In the genomic region with DNA sequence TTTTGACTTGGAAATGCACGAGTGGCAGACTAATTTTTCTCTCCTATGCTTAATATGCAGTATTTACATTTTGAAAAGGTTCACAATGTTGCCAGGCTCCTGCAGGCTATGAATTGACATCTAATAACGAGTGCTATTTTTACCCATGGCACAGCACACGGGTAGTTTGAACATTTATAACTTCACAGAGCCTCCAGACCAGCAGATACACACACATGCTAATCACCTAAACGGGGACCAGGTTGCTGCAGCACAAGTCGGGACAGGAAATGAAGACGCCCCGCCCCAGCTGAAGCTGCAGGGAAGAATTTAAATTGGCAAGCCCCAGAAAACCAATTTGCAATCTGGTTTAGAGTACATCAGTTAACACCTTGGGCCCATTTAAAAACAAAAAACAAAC, we compare ENCODE assay signal across 9 mouse cellular contexts.
DNase-seq lines count a peak whose midpoint lies in the region; ATAC-seq lines count a peak whose summit lies in the region.
"Had no signal": no experiment of that assay in that cellular context is flagged by ENCODE, and none has a peak within 500 bp of the region (broad histone marks: within the 10 kb centered on the region; RNA-seq: fewer than 3 reads in every experiment).

No protein-coding gene starts in this region.

- H3K9ac ChIP-seq in kidney, embryonic 15.5 days = no peak overlapping the region

- no peaks in the 10 kb centered on the region for H3K27me3 ChIP-seq in kidney, embryonic 15.5 days
- no peaks in the 10 kb centered on the region for H3K27me3 ChIP-seq in embryonic facial prominence, embryonic 10.5 days (replicated peaks; ENCODE audit: low read depth, poor library complexity, severe bottlenecking)

- H3K4me1 ChIP-seq in kidney, embryonic 15.5 days = peaks cover 30% of the 10 kb centered on the region
- H3K4me1 ChIP-seq in embryonic facial prominence, embryonic 10.5 days = peaks cover 39% of the 10 kb centered on the region

- H3K4me2 ChIP-seq in kidney, embryonic 15.5 days = no peak overlapping the region

- DNase-seq in kidney, adult 9 months = no peak
- DNase-seq in embryonic facial prominence, embryonic 10.5 days (ENCODE audit: low spot score) = peak; percentile 31
- peak; percentile 59 for DNase-seq in naive thymus-derived CD4-positive, alpha-beta T cell, adult 2 months (ENCODE audit: low read depth)
- no peak for DNase-seq in adrenal gland, postnatal 25 days
- DNase-seq in adrenal gland, adult 2 months = no peak
- DNase-seq: right cerebral cortex, postnatal 4 days had no signal

- H3K27ac ChIP-seq in kidney, embryonic 15.5 days = peak overlapping the region; percentile 33; the same call in 1 of the 2 replicates
- H3K27ac ChIP-seq in embryonic facial prominence, embryonic 10.5 days (replicated peaks) = peak overlapping the region; percentile 19; the same call in 1 of the 2 replicates

- H3K4me3 ChIP-seq in kidney, embryonic 15.5 days (replicated peaks) = no peak overlapping the region
- peak overlapping the region; percentile 23; the same call in 1 of the 2 replicates for H3K4me3 ChIP-seq in embryonic facial prominence, embryonic 10.5 days

- H3K36me3 ChIP-seq in kidney, embryonic 15.5 days = no peaks in the 10 kb centered on the region
- H3K36me3 ChIP-seq in embryonic facial prominence, embryonic 10.5 days (replicated peaks) = no peaks in the 10 kb centered on the region

- ATAC-seq in kidney, embryonic 15.5 days (replicated peaks; ENCODE audit: low FRiP score) = no peak
- ATAC-seq in CD4-positive, CD25-positive, alpha-beta regulatory T cell, adult 4 months = peak; percentile 62
- ATAC-seq in erythroblast, adult 5-6 weeks (replicated peaks; ENCODE audit: low FRiP score, poor library complexity, severe bottlenecking) = no peak

- 18% methylated on average over 7 of the region's 7 CpGs for WGBS in kidney, embryonic 15.5 days
- WGBS in embryonic facial prominence, embryonic 10.5 days = 15% methylated on average over 7 of the region's 7 CpGs

- no peaks in the 10 kb centered on the region for H3K9me3 ChIP-seq in kidney, embryonic 15.5 days (replicated peaks)
- H3K9me3 ChIP-seq in embryonic facial prominence, embryonic 10.5 days = no peaks in the 10 kb centered on the region

Comparison
In these comparisons a context has a peak if more than half of its experiments do, and no peak if none do; other contexts are left out.
1. DNase-seq: peak in embryonic facial prominence, embryonic 10.5 days (single experiment) and naive thymus-derived CD4-positive, alpha-beta T cell, adult 2 months (single experiment); none in kidney, adult 9 months (single experiment), adrenal gland, postnatal 25 days (single experiment) and adrenal gland, adult 2 months (single experiment).